Mouse (Mus musculus): ENCODE results near the gene Lcn4.
A peak's percentile ranks its signal among the peaks of the same experiment; 100 is the strongest.

The Lcn4 gene

GRCm38 (mm10) chr2:26671182-26671581, at the start of gene Lcn4:
Gene Lcn4 (minus strand): TSS chr2:26671282.
- no peak for DNase-seq

- no peak for DNase-seq
Measured at GRCm38 (mm10) chr2:26686171-26686675, 15.1 kb upstream of the Lcn4 start.

- no peak for DNase-seq
Measured at GRCm38 (mm10) chr2:26668746-26669145, 2.3 kb downstream of the Lcn4 start.

GRCm38 (mm10) chr2:26663551-26663950, 7.5 kb downstream of the Lcn4 start:
- peak; percentile 78 for DNase-seq

GRCm38 (mm10) chr2:26663112-26663511, 8.0 kb downstream of the Lcn4 start:
- DNase-seq = no peak

- DNase-seq = no peak
Measured at GRCm38 (mm10) chr2:26662509-26662882, 8.6 kb downstream of the Lcn4 start.

- no peak for DNase-seq
Measured at GRCm38 (mm10) chr2:26661768-26662508, 9.1 kb downstream of the Lcn4 start.

GRCm38 (mm10) chr2:26661143-26661752, 9.8 kb downstream of the Lcn4 start:
- DNase-seq = peak; percentile 36

- DNase-seq = no peak
Measured at GRCm38 (mm10) chr2:26657426-26657825, 13.7 kb downstream of the Lcn4 start.

GRCm38 (mm10) chr2:26654687-26655086, 16.4 kb downstream of the Lcn4 start:
- no peak for DNase-seq

- peak; percentile 86 for DNase-seq
Measured at GRCm38 (mm10) chr2:26646643-26647293, 24.3 kb downstream of the Lcn4 start.

GRCm38 (mm10) chr2:26643942-26644341, 27.1 kb downstream of the Lcn4 start:
- DNase-seq = peak; percentile 44

- no peak for DNase-seq
Measured at GRCm38 (mm10) chr2:26641006-26641647, 30.0 kb downstream of the Lcn4 start.

- peak; percentile 100 for DNase-seq
Measured at GRCm38 (mm10) chr2:26639838-26640830, 30.9 kb downstream of the Lcn4 start.

GRCm38 (mm10) chr2:26639083-26639482, 32.0 kb downstream of the Lcn4 start:
- peak; percentile 58 for DNase-seq

- no peak for DNase-seq
Measured at GRCm38 (mm10) chr2:26638572-26638971, 32.5 kb downstream of the Lcn4 start.

- no peak for DNase-seq
Measured at GRCm38 (mm10) chr2:26638039-26638438, 33.0 kb downstream of the Lcn4 start.

- DNase-seq = no peak
Measured at GRCm38 (mm10) chr2:26637316-26637932, 33.7 kb downstream of the Lcn4 start.

GRCm38 (mm10) chr2:26636325-26636635, 34.8 kb downstream of the Lcn4 start:
- no peak for DNase-seq

GRCm38 (mm10) chr2:26635489-26636324, 35.4 kb downstream of the Lcn4 start:
- DNase-seq = no peak

Measured in kidney, postnatal 10 days (tissue).